Mouse (Mus musculus): Measurements from ENCODE around the gene Gm11361. TPM values are rescaled to one million over a fixed set of nuclear protein-coding genes. Genes with fewer than 3 reads are reported as not detected.

The Gm11361 gene
- polyA plus RNA-seq, 1 experiment = 0.56 TPM

- no peak overlapping the region for H3K4me3 ChIP-seq (ENCODE audit: control insufficient read depth, low read depth, low read length)
- no peak overlapping the region for H3K27ac ChIP-seq (ENCODE audit: control insufficient read depth, insufficient read depth, low read depth, low read length)
- no peak for TF ChIP-seq CTCF (IDR thresholded peaks at IDR 0.05; ENCODE audit: control insufficient read depth, insufficient read depth, insufficient replicate concordance, low read depth, low read length)
- TF ChIP-seq POLR2A (IDR thresholded peaks at IDR 0.05; ENCODE audit: control insufficient read depth, low read depth, low read length) = no peak
- H3K36me3 ChIP-seq (ENCODE audit: control insufficient read depth, insufficient read depth, low read length) = no peaks in the 10 kb centered on the region
- H3K4me1 ChIP-seq (ENCODE audit: control insufficient read depth, insufficient read depth, low read length) = no peaks in the 10 kb centered on the region
- no peaks in the 10 kb centered on the region for H3K27me3 ChIP-seq (ENCODE audit: control insufficient read depth, insufficient read depth, low read length)
Measured at GRCm38 (mm10) chr13:28297577-28297976, 40.2 kb downstream of the Gm11361 start.

Other genes with a start within 250 kb of the Gm11361 start
- gene Prl4a1, start 241.3 kb upstream of the Gm11361 start, polyA plus RNA-seq (2012; rRNA removed) = not detected in 2 replicates
- gene Prl5a1, start 115.0 kb upstream of the Gm11361 start, polyA plus RNA-seq (2012; rRNA removed) = not detected in 2 replicates